Mouse (Mus musculus): ENCODE data around the gene Pccb.

GRCm38 (mm10) chr9:101077486-101077885 is 42.8 kb upstream of the Pccb start:
- TF ChIP-seq POLR2A (IDR thresholded peaks at IDR 0.05; ENCODE audit: insufficient read depth, low read depth, low read length), result no peak
- no peak for TF ChIP-seq CTCF (IDR thresholded peaks at IDR 0.05; ENCODE audit: insufficient read depth, low read depth, low read length)

Data from olfactory bulb, adult 2 months (tissue).